In genomic region chr1:176810161-176810560, GRCm38 (mm10) we compare ENCODE assay signal across 27 mouse cellular contexts.
"Had no signal": no experiment of that assay in that cellular context is flagged by ENCODE, and none has a peak within 500 bp of the region (broad histone marks: within the 10 kb centered on the region; RNA-seq: fewer than 3 reads in every experiment).

No protein-coding gene starts in this region.

- H3K27ac ChIP-seq: heart, adult 2 months; heart, embryonic 13.5 days; heart, embryonic 15.5 days; hindbrain, embryonic 12.5 days; intestine, embryonic 15.5 days; layer of hippocampus, adult 2 months; limb, embryonic 13.5 days; limb, embryonic 15.5 days; liver, embryonic 12.5 days; liver, embryonic 14.5 days had no signal

- H3K36me3 ChIP-seq: heart, embryonic 13.5 days; heart, embryonic 15.5 days; hindbrain, embryonic 12.5 days; intestine, embryonic 15.5 days; limb, embryonic 13.5 days; limb, embryonic 15.5 days; liver, embryonic 12.5 days had no signal

- H3K9me3 ChIP-seq: heart, embryonic 13.5 days; heart, embryonic 15.5 days; hindbrain, embryonic 12.5 days; intestine, embryonic 15.5 days; limb, embryonic 13.5 days; limb, embryonic 15.5 days; liver, embryonic 12.5 days had no signal

- DNase-seq: gastrocnemius, postnatal 10 days; gastrocnemius, postnatal 36 days; heart, adult 11 months; heart, adult 2 months; heart, postnatal 14 days; heart, postnatal 4 days; kidney, adult 18-20 months; kidney, adult 8-10 months; kidney, postnatal 10 days; kidney, postnatal 25 days; kidney, postnatal 4 days; layer of hippocampus, adult 9-11 months; layer of hippocampus, postnatal 36 days; left cerebral cortex, postnatal 4 days; lung, adult 18-20 months had no signal

- ATAC-seq: inflammation-experienced regulatory T-cells, adult 6 months; intestine, embryonic 15.5 days; intestine, postnatal 0 days; liver, embryonic 12.5 days had no signal

- H3K9ac ChIP-seq: heart, embryonic 13.5 days; heart, embryonic 15.5 days; hindbrain, embryonic 12.5 days; intestine, embryonic 15.5 days; limb, embryonic 13.5 days; limb, embryonic 15.5 days; liver, embryonic 12.5 days; liver, embryonic 14.5 days had no signal

- H3K4me2 ChIP-seq: heart, embryonic 11.5 days; heart, embryonic 15.5 days; intestine, embryonic 15.5 days; limb, embryonic 15.5 days; liver, embryonic 12.5 days had no signal

- H3K4me3 ChIP-seq: heart, adult 2 months; heart, embryonic 13.5 days; heart, embryonic 15.5 days; hindbrain, embryonic 12.5 days; intestine, embryonic 15.5 days; layer of hippocampus, adult 2 months; limb, embryonic 13.5 days; limb, embryonic 15.5 days; liver, embryonic 12.5 days had no signal

- H3K27me3 ChIP-seq: heart, embryonic 13.5 days; heart, embryonic 15.5 days; hindbrain, embryonic 12.5 days; intestine, embryonic 15.5 days; limb, embryonic 13.5 days; limb, embryonic 15.5 days; liver, embryonic 12.5 days had no signal
